Mouse (Mus musculus) lung, adult 2 months (tissue): ENCODE data around the gene Spg7.

Experiments
- CTCF ChIP-seq: fragments of 200-500 bp; IDR thresholded peaks from 2 replicates; pipeline ENCODE4 v1.5.1; 2011; ENCODE audit warnings: mild to moderate bottlenecking, low read length, control low read depth; ENCODE audit not compliant: insufficient read depth
- POLR2A ChIP-seq: fragments of 200-500 bp; IDR thresholded peaks from 2 replicates; pipeline ENCODE4 v1.6.1; 2011; ENCODE audit warnings: low read depth, mild to moderate bottlenecking, control low read depth, low read length, borderline replicate concordance; ENCODE audit errors: extremely low read depth

DNA sequence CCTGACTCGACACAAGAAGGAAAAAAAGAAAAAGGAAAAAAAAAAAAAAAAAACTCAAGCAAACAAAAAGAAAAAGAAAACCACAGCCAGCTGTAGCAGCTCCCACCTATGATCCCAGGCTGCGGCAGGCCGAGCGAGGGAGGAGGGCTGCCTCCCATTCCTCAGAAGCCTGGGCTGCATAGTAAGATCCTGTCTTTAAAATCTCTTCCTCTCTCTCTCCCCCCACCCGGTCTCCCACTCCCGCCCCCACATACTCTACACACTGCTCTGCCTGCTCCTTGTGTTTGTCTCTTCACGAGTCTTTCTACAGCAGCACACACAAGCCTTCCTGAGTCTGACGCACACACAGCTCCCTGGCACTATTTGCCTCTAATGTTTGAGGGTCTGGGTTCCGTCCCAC lies 59.3 kb downstream of the Spg7 start:
- TF ChIP-seq CTCF (no peak), POLR2A (no peak)
